Mouse (Mus musculus) heart, embryonic 16.5 days (tissue): Measurements from ENCODE around the gene Mpeg1. TPM values are rescaled to one million over a fixed set of nuclear protein-coding genes. Genes with fewer than 3 reads are reported as not detected.

Experiments
- ATAC-seq: fragments of 200-750 bp; cut with Nextera tagmentation; replicated peaks from 2 replicates; pipeline ENCODE4 v1.8.0; 2017; ENCODE audit warnings: moderate number of reproducible peaks; ENCODE audit not compliant: insufficient read depth, low FRiP score; ENCODE audit errors: extremely low read depth
- H3K27ac ChIP-seq: fragments of 300-500 bp; sonication (generic); 2 replicates; pipeline ENCODE4 v1.5.1; 2014; ENCODE audit warnings: mild to moderate bottlenecking, low read length, control low read depth, moderate library complexity
- H3K27me3 ChIP-seq: fragments of 300-500 bp; sonication (generic); 2 replicates; pipeline ENCODE4 v1.6.1; 2014; ENCODE audit warnings: low read length, mixed read lengths; ENCODE audit not compliant: control insufficient read depth, insufficient read depth
- H3K36me3 ChIP-seq: fragments of 300-500 bp; sonication (generic); 2 replicates; pipeline ENCODE4 v1.6.1; 2014; ENCODE audit not compliant: control insufficient read depth, insufficient read depth
- H3K4me1 ChIP-seq: fragments of 300-500 bp; sonication (generic); 2 replicates; pipeline ENCODE4 v1.6.1; 2014; ENCODE audit warnings: low read length, mixed read lengths; ENCODE audit not compliant: control insufficient read depth, insufficient read depth
- H3K4me2 ChIP-seq: fragments of 300-500 bp; sonication (generic); 2 replicates; pipeline ENCODE4 v1.6.1; 2014; ENCODE audit warnings: low read depth, mild to moderate bottlenecking, control low read depth, low read length
- H3K4me3 ChIP-seq: fragments of 300-500 bp; sonication (generic); 2 replicates; pipeline ENCODE4 v1.5.1; 2014; ENCODE audit warnings: mild to moderate bottlenecking, control low read depth, low read length
- H3K9ac ChIP-seq: fragments of 300-500 bp; sonication (generic); 2 replicates; pipeline ENCODE4 v1.6.1; 2014; ENCODE audit warnings: low read length, control low read depth
- H3K9me3 ChIP-seq: fragments of 300-500 bp; sonication (generic); replicated peaks from 2 replicates; pipeline ENCODE4 v1.6.1; 2016; ENCODE audit warnings: low read length; ENCODE audit not compliant: control insufficient read depth
- WGBS: fragments of 180-500 bp; shearing (Covaris S2); extraction: QIAGEN DNeasy Blood & Tissue Kit; methylation state at CpG from one replicate; pipeline ENCODE4 v1.1.7; 2014; 5-methylcytosine and 5-hydroxymethylcytosine counted together
- polyA plus RNA-seq: library from polyadenylated mRNA; unstranded; fragments of >200 nt; fragmentation: Nextera tagmentation; extraction: Ambion mirVana; gene quantifications from 2 replicates; pipeline ENCODE4 v1.2.1, GENCODE M21; 2015

Mpeg1 gene
- polyA plus RNA-seq, 1 experiment from 2014 or later: 0.41 TPM

GRCm38 (mm10) chr19:12502756-12503155 is 42.2 kb downstream of the Mpeg1 start:
- no peak overlapping the region for H3K4me2 ChIP-seq
- 81% methylated on average over 7 of the region's 7 CpGs for WGBS
- H3K27me3 ChIP-seq: peaks cover 15% of the 10 kb centered on the region
- H3K36me3 ChIP-seq: no peaks in the 10 kb centered on the region
- no peaks in the 10 kb centered on the region for H3K9me3 ChIP-seq
- no peak overlapping the region for H3K4me3 ChIP-seq
- no peak for ATAC-seq
- H3K27ac ChIP-seq: no peak overlapping the region
- H3K9ac ChIP-seq: no peak overlapping the region
- H3K4me1 ChIP-seq: peaks cover 6% of the 10 kb centered on the region

- H3K4me1 ChIP-seq: no peaks in the 10 kb centered on the region
- no peak for ATAC-seq
- no peaks in the 10 kb centered on the region for H3K27me3 ChIP-seq
Measured at GRCm38 (mm10) chr19:12514621-12515020, 54.0 kb downstream of the Mpeg1 start.

More at GRCm38 (mm10) chr19:12514621-12515020, 54.0 kb downstream of the Mpeg1 start:
- Histone ChIP-seq H3K9ac (no peak overlapping the region), H3K27ac (no peak overlapping the region), H3K9me3 (no peaks in the 10 kb centered on the region), H3K36me3 (no peaks in the 10 kb centered on the region), H3K4me2 (no peak overlapping the region), H3K4me3 (no peak overlapping the region)

Other genes starting within 250 kb of the Mpeg1 start
- not detected in 2 replicates for gene Olfr1432, start 228.2 kb upstream of the Mpeg1 start, polyA plus RNA-seq
- not detected in 2 replicates for gene Olfr262, start 219.1 kb upstream of the Mpeg1 start, polyA plus RNA-seq
- gene Olfr235, start 199.7 kb upstream of the Mpeg1 start, polyA plus RNA-seq: not detected in 2 replicates
- gene Olfr1434, start 180.9 kb upstream of the Mpeg1 start, polyA plus RNA-seq: not detected in 2 replicates
- not detected in 2 replicates for gene Olfr1436, start 161.6 kb upstream of the Mpeg1 start, polyA plus RNA-seq
- not detected in 2 replicates for gene Olfr1437, start 135.7 kb upstream of the Mpeg1 start, polyA plus RNA-seq
- not detected in 2 replicates for gene Olfr1438-ps1, start 124.9 kb upstream of the Mpeg1 start, polyA plus RNA-seq
- gene Olfr1440, start 73.5 kb upstream of the Mpeg1 start, polyA plus RNA-seq: not detected in 2 replicates
- not detected in 2 replicates for gene Olfr1441, start 43.3 kb upstream of the Mpeg1 start, polyA plus RNA-seq
- not detected in 2 replicates for gene Pfpl, start 32.9 kb upstream of the Mpeg1 start, polyA plus RNA-seq
- 2.6 and 3.2 TPM in 2 replicates for gene Dtx4, start 40.7 kb downstream of the Mpeg1 start, polyA plus RNA-seq
- 15.2 and 20.5 TPM in 2 replicates for gene Fam111a, start 85.0 kb downstream of the Mpeg1 start, polyA plus RNA-seq
- gene Gm4952, start 139.2 kb downstream of the Mpeg1 start, polyA plus RNA-seq: not detected in 2 replicates
- gene Glyat, start 172.5 kb downstream of the Mpeg1 start, polyA plus RNA-seq: not detected in 2 replicates
- not detected in 2 replicates for gene Olfr1442, start 209.7 kb downstream of the Mpeg1 start, polyA plus RNA-seq
- gene Olfr1443, start 217.3 kb downstream of the Mpeg1 start, polyA plus RNA-seq: not detected in 2 replicates
- gene Keg1, start 235.0 kb downstream of the Mpeg1 start, polyA plus RNA-seq: not detected in 2 replicates